Mouse (Mus musculus) CH12F3 (cell line): ENCODE data around the gene Mta1.

ENCODE experiments used
- in situ Hi-C: fragments of 300-500 bp; cut with MboI; formaldehyde crosslinking; loops from 2 replicates; pipeline ENCODE4 v1.14.3; 2020; ENCODE audit warnings: low sequenced_read_pairs

The Mta1 gene

GRCm38 (mm10) chr12:113146112-113147057 is 48.3 kb downstream of the Mta1 start, which contains the start of gene Crip1:
Crip1 (plus strand) TSS chr12:113146316.
- in situ Hi-C loops, result no loop called here

DNA sequence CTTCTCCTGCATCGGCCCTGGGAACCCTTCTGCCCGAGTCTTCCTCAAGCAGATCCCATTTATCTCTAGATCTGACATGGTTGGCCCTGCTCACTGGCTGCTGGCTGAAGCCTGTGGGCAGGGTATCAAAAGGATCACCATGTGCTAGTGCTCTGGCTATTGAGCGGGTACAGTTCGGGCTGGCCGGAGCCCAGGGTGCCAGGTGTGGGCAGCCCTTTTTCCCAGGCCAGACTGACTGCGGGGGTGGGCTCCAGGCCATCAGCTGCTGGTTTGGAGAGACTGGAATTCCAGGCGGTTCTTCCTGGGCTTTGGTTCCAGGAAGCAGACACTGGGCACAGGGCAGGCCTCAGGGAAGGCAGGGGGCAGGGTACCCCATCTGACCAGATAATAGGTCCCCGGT is 49.4 kb downstream of the Mta1 start:
- in situ Hi-C loops, result no loop called here

DNA sequence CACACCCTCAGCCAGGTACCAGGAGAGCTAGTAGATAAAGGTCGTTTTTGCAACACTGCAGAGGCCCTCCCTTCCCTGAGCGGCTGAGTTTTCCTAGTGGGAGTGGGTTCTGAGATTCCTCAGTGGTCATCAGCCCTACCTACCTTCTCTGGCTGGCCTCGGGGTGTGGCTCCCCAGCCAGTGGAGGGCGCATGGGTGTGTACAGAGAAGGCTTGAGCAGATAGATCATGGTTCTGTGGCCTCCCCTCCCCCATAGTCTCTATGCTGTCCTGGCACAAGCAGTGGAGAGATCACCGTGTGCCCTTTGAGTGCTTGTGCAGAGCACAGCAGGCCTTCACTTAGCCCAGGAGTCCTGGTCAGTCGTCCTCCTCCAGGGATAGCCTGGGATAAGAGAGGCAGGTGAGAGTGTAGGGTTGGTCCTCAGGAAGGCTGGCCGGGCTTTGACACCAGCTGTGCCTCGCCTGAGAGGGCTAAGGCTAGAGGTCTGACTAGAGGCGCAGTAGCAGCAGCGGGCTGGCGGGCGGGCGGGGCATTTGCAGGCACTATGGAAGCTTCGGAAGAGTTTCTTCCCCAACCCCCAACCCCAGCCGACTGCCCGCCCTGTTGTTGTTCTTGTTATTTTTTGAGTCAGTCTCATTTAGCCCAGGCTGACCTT is 50.4 kb downstream of the Mta1 start:
- in situ Hi-C loops, result no loop called here

GRCm38 (mm10) chr12:113149341-113149740 is 51.3 kb downstream of the Mta1 start:
- in situ Hi-C loops, result no loop called here

GRCm38 (mm10) chr12:113149896-113150295 is 51.8 kb downstream of the Mta1 start:
- in situ Hi-C loops, result no loop called here

DNA sequence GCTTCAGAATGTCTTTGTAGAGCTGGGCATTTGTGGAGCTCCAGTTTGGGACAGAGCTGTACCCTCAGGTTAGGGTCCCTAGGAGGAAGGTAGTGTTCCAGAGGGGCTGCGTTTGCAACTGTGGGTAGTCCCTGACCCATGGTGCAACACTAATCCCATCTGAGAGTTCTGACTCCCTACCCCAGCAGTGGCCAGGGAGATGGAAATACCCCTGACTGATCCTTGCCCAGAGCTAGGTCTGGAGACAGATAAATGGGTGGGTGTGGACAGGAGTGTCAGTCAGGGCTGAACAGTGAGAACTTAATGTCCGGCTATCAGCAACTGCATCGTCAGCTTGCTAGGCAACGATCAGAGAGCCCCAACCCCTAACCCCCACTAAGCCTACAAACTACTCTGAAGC is 52.5 kb downstream of the Mta1 start:
- in situ Hi-C loops, result no loop called here

DNA sequence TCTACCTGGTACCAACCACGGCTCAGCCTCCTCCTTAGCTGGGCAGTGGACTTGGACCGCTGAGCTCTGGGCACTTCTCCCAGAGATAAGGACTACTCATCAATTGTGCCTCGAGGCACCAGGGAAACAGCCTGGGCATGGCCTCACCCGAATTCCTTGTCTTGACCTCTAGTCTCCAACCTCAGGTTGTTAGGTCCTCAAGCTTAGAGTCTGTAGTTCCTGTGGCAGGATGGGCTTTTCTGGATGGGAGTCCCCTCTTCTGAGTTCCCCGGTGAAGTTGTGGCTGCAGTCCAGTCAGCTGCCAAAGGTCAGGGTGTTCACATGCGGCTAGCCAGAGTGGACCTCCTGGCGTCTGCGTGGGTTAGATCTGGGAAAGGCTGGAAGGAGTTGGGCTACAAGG is 53.0 kb downstream of the Mta1 start:
- in situ Hi-C loops, result no loop called here

DNA sequence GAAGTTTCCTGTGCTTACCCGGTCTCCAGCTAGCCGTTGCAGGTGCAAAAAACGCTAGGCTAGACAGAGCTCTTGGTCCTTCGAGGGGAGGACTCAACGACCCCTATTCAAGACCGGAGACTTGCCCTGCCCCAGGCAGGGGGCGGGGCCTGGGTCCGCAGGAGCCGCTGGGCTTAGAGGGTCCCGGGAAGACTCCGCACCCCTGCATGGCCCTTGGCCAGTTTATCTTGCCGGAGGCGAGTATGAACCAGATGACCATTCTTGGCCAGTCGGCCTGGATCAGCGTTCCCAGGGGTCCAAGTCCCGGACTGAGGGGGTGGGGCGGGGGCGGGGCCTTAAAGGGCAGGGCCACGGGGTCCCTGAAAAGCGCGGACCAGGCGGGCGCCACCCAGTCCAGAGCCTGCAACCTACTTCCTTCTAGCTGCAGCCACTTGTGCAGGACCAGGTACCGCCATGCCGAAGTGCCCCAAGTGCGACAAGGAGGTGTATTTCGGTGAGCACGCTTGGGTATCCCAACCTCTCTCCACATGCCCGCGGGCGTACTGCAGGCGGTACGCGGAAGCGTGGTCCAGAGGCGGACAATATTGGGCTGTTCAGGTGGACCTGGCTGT is 53.7 kb downstream of the Mta1 start:
- in situ Hi-C loops, result no loop called here

GRCm38 (mm10) chr12:113152272-113152661 is 54.2 kb downstream of the Mta1 start:
- in situ Hi-C loops, result no loop called here

DNA sequence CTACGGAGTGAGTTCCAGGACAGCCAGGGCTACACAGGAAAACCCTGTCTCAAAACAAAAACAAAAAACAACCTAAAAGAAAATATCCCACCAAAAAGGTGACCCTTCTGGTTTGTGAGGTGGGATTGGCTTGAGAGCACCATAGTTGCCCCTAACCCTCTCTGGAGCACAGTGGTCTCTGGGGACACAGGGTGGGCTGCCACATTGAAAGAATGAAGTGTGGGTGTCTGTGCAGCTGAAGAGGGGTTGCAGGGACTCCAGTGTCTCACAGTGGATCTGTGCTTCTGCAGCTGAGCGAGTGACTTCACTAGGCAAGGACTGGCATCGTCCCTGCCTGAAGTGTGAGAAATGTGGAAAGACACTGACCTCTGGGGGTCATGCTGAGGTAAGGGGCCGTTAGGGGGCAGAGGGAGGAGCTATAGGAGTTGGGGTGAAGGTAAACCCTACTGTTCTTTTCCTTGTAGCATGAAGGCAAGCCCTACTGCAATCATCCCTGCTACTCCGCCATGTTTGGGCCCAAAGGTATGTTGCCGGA is 55.0 kb downstream of the Mta1 start:
- in situ Hi-C loops, result no loop called here

DNA sequence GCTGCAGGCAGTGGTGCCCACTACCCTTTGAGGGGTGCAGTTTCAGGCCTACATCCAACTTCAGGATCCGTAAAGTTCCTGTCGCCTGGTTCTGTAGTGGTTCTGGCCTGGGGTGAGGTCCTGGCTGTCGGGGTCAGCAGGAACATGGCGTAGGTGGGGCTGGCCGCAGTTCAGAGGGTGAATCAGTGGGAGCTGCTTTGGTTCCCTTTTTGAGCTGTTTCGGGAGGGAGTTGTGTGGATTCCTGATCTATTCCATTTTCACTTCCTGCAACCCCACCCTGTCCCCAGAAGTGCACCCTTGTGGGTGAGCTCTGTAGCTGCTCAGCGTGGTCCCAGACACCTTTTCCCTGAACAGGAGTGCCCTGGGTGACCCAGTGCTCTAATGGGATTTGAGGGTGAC is 55.9 kb downstream of the Mta1 start:
- in situ Hi-C loops, result no loop called here

DNA sequence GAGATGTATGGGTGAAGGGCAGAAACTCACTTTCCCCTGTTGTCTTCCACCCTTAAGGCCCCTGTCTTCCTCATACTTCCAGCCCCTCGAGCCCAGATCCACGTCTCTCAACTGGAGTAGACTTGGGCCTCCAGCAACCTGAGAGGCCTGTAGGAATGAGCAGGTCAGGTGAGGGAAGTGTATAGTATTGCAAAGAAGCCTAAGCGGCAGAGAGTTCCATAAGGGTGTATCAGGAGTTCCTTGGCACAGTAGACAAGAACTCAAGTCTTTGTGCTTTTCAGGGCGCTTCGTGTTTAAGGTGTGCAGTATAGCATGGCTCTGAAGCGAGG is 56.6 kb downstream of the Mta1 start:
- in situ Hi-C loops, result no loop called here

DNA sequence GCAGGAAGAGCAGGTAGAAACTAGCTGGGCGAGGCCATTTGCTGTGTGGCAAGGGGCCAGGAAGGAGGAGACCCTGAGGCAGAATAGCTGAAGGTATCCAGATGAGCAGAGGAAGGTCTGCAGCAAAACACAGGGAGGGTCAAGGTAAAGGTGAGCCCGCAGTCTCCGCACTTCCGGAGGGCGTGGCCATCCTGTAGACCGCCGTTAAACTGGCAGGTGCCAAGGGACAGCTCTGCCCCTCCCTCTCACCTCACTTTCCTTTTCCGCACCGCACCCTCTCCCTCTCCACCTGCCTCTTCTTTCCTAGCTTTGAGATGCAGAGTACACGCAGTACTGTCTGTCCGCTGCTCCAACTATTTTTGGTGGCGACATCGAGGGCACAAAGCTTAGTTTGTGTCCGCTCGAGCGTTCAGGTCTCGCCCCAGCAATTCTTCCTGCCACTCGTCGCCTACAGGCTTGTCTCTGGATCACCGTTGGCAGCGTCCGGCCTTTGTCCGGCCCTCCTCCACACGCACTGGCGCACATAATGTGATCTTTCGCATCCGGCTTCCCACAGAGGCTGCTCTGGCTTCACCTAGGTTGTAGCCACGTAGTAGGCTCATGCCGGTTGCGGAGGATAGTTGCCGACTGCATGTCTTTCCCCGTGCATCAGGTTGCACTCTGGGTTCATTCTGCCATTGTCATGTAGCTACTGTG is 57.1 kb downstream of the Mta1 start:
- in situ Hi-C loops, result no loop called here

DNA sequence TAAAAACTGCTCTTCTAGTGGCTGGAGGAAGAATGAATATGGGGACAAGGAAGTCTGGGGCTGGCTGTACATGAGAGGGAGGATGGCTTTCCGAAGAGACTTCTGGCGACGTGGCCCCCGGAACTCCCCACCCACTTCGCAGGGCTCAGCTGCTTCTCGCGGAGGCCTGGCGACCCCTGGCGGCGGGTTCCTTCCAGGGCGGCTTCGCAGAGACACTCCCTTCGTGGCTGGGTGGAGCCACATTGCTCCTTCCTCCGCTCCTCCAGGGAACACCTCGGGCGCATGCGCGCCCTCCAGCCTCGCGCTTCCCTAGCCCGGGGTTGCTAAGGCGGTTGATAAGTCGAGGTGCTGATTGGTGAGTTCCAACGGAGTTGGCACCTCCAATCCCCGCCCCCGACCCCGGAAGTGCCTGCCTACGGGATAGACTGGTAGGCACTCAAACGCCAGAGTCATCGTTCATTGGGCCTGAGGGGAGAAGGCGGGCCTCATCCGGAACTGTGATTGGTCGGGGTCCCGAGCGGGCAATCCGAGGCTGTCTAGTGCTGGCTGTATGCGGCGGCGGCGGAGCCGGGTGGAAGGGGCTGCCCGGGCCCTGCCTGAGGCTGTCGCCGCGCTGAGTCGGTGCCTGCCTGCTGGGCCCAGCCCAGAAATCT is 57.9 kb downstream of the Mta1 start, which contains the start of gene Tedc1:
Tedc1 (plus strand) TSS at position 535 of the 653 bp plus-strand sequence.
- in situ Hi-C loops, result no loop called here

DNA sequence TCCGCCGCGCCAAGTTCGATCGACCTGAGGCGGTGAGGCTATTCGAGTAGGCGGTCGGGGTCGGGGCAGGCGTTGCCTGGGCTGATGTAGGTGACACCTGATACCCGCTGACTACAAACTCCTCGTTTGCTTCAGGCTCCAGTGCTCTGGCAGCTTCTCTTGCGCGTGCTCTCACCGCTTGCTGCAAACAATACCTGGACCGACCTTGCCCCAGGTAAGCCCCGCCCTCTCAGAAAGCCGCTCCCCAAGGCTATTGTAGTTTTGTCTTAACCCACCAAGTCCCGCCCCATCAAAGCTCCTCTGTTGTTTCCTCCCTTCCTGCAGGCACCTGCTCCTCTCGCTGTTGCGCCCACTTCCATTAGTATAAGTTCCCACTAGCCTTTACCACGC is 58.5 kb downstream of the Mta1 start:
- in situ Hi-C loops, result no loop called here

DNA sequence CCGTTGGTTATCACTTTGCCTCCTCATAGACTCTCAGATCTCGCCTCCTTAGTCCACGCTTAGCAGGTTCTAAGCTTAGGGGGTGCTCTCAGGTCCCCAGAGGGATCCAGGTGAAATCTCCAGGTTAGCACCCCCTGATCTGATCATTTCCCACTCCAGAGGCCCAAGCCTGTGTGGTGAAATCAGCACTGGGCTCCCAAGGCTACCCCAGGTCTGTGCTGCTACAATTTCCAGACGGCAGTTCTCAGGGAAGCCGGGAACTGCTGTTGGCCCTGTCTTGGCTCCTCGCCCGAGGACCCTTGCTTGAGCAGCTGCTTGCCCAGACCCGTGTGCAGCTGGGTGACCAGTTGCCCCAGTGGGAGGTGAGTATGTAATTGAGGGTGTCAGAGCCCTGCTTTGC is 58.9 kb downstream of the Mta1 start:
- in situ Hi-C loops, result no loop called here

DNA sequence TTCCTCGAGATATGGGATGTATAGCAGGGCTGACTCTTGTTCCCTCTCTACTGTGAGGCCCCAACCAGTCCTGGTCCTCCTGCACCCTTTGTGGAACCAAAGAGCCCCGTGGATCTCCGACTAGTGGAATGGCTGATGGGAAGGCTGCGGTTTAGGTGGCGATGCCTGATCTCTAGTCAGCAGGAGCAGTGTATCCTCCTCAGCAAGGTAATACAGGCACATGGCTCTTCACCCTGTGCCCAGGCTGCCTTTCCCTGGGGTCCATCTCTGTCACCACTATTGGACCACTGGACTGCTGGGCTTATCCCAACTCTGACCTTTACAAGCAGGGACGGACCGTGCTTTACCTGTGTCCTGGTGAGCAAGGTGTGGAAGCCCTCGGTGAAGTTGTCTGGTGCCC is 59.4 kb downstream of the Mta1 start:
- in situ Hi-C loops, result no loop called here

- in situ Hi-C loops, result no loop called here
Observed at GRCm38 (mm10) chr12:113157971-113158370, 59.9 kb downstream of the Mta1 start.

DNA sequence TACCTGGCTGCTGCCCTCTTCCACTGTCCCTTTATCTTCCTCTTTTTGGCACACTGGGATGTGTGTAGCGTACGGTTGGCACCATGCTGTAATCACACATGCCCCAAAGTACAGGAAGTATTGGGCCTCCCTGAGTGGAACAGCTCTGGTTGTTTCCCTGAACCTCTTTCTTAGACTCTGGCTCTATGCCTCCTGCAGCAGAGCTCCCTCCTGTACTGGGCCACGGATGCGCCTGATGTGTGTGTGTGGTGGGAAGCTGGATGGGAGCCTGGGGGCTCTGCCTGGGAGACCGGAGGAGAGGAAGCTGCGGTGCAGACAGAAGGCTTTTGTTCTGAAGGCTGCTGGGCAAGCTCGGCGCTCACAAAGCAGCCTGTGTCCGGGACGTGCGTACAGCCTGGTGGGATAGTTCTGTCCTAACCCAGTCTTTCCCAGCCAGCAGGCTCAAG is 65.5 kb downstream of the Mta1 start:
- in situ Hi-C loops, result no loop called here

DNA sequence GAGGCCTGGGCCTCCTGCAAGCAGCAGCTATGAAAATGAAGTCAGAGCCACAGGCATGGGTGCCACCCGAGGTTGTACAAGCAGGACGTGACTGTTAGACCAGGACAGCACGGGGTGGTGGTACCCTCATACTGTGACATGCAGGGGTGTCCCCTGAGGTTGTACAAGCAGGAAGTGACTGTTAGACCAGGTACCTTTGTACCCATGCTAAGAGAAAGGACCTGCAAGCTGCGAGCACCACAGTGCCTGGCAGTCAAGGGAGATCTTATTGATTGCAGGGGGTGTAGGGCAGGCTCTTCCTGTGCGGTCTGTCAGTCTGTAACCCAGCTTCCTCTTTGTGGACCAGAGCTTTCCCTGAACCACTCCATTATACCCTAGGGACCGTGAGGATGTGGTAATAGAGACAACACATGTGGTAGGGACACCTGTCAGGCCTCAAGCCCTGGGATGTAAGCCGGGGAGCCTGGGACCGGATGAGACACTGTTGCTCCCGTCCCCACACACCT is 70.0 kb downstream of the Mta1 start:
- in situ Hi-C loops, result no loop called here
